Mouse (Mus musculus): Measurements from ENCODE around the gene Acvrl1.

Acvrl1 gene

GRCm38 (mm10) chr15:101170413-101170980 lies 42.2 kb downstream of the Acvrl1 start:
- no peak for DNase-seq (ENCODE audit: low spot score in 2 of 2)

- DNase-seq (ENCODE audit: low spot score in 2 of 2): no peak
Measured at GRCm38 (mm10) chr15:101171272-101171671, 43.0 kb downstream of the Acvrl1 start.

- DNase-seq (ENCODE audit: low spot score in 2 of 2): no peak
Measured at GRCm38 (mm10) chr15:101172016-101172415, 43.7 kb downstream of the Acvrl1 start.

- DNase-seq (ENCODE audit: low spot score in 2 of 2): peak; percentile 86 to 92
Measured at GRCm38 (mm10) chr15:101173421-101174211, 45.3 kb downstream of the Acvrl1 start, which contains the start of gene Acvr1b. Acvr1b (plus strand) TSS chr15:101174067.

- peak; percentile 40 to 47 for DNase-seq (ENCODE audit: low spot score in 2 of 2)
Measured at GRCm38 (mm10) chr15:101174294-101175130, 46.2 kb downstream of the Acvrl1 start.

- DNase-seq (ENCODE audit: low spot score in 2 of 2): no peak
Measured at GRCm38 (mm10) chr15:101175131-101175460, 46.8 kb downstream of the Acvrl1 start.

- peak in 1 of 2 experiments; percentile 23 for DNase-seq (ENCODE audit: low spot score in 2 of 2)
Measured at GRCm38 (mm10) chr15:101175613-101176283, 47.4 kb downstream of the Acvrl1 start.

- DNase-seq (ENCODE audit: low spot score in 2 of 2): no peak
Measured at GRCm38 (mm10) chr15:101176284-101176680, 48.0 kb downstream of the Acvrl1 start.

- DNase-seq (ENCODE audit: low spot score in 2 of 2): no peak
Measured at GRCm38 (mm10) chr15:101176795-101177691, 48.7 kb downstream of the Acvrl1 start.

- DNase-seq (ENCODE audit: low spot score in 2 of 2): peak; percentile 16 to 40
Measured at GRCm38 (mm10) chr15:101180363-101181105, 52.2 kb downstream of the Acvrl1 start.

GRCm38 (mm10) chr15:101181106-101181466 lies 52.8 kb downstream of the Acvrl1 start:
- DNase-seq (ENCODE audit: low spot score in 2 of 2): no peak

GRCm38 (mm10) chr15:101181500-101181899 lies 53.2 kb downstream of the Acvrl1 start:
- DNase-seq (ENCODE audit: low spot score in 2 of 2): no peak

GRCm38 (mm10) chr15:101182676-101183075 lies 54.4 kb downstream of the Acvrl1 start:
- DNase-seq (ENCODE audit: low spot score in 2 of 2): no peak

- no peak for DNase-seq (ENCODE audit: low spot score in 2 of 2)
Measured at GRCm38 (mm10) chr15:101184300-101184699, 56.0 kb downstream of the Acvrl1 start.

GRCm38 (mm10) chr15:101185549-101185948 lies 57.2 kb downstream of the Acvrl1 start:
- DNase-seq (ENCODE audit: low spot score in 2 of 2): no peak

- DNase-seq (ENCODE audit: low spot score in 2 of 2): no peak
Measured at GRCm38 (mm10) chr15:101187907-101188306, 59.6 kb downstream of the Acvrl1 start.

- DNase-seq (ENCODE audit: low spot score in 2 of 2): no peak
Measured at GRCm38 (mm10) chr15:101189981-101190761, 61.8 kb downstream of the Acvrl1 start.

GRCm38 (mm10) chr15:101190762-101191150 lies 62.4 kb downstream of the Acvrl1 start:
- no peak for DNase-seq (ENCODE audit: low spot score in 2 of 2)

GRCm38 (mm10) chr15:101191459-101192259 lies 63.3 kb downstream of the Acvrl1 start:
- no peak for DNase-seq (ENCODE audit: low spot score in 2 of 2)
